Mouse (Mus musculus): ENCODE measurements around the gene Pkp4.

The Pkp4 gene

DNA sequence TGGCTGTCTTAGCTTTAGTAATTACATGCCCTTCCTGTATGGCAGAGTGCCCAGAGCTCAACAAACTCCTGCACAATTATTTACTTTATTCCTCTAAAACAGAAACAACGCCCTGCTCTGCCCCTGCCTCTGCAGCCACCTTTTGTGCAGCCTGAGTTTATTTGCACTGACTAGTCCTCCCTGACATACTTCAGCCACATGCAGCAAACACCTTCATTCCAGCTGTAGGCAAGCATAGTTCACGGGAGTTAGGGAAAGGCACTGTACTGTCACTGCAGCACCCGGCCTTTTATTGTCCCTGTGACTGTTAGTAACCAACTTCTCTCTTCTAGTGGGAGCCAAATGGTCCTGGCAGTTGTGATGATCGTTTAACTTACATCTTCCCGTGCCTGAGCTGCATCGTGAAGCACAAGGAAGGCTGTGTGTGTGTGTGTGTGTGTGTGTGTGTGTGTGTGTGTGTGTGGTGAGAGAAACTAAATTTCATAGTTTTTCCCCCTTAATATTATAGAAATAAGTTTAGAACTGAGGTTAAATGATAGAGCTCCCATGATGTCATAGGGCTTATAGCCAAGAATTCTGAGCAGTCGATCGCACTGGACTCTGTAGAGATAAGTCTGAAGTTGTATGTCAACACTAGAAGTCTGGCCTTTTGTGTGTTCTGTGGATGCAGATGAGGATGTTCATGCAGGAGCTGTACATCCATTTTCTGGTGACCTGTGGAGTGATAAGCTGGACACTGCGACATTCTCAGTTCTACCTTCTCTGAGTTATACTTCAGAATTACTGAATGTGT lies 59.5 kb downstream of the Pkp4 start:
- DNase-seq (ENCODE audit: low read depth, low spot score): no peak

GRCm38 (mm10) chr2:59226383-59226782 lies 65.7 kb downstream of the Pkp4 start:
- no peak for DNase-seq (ENCODE audit: low read depth, low spot score)

GRCm38 (mm10) chr2:59227011-59227410 lies 66.4 kb downstream of the Pkp4 start:
- DNase-seq (ENCODE audit: low read depth, low spot score): no peak

GRCm38 (mm10) chr2:59227508-59228263 lies 67.0 kb downstream of the Pkp4 start:
- no peak for DNase-seq (ENCODE audit: low read depth, low spot score)

DNA sequence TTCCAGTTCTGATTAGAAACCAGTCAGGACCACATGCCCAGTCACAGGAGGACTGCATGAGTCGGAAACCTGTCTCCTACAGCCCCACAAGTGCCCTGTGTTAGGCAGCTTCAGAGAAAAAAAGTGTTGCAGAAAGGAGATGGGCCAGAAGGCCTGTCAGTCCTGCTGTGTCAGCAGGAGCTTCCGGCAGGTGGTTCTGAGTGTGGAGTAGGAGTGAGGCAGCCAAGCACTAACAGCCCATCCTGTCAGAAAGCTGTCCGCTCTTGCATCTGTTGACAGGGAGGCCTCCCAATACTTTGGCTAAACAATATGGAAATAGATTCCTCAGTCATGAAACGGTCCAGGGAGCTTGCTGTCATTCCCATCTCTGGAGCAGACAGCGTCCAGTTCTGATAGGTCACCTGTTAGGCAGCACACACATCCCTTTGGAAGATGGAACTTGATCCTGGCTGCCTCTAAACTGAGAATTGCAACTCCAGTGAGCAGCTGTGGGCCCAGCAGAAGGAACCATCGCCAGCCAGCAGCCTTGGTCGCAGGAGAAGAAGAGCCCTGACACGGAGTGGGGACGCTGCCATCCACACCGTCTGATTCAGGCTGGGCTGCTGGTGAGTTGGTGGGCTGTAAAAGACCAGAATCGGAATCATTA lies 68.7 kb downstream of the Pkp4 start:
- DNase-seq (ENCODE audit: low read depth, low spot score): no peak

- no peak for DNase-seq (ENCODE audit: low read depth, low spot score)
These were observed 70.0 kb downstream of the Pkp4 start for GRCm38 (mm10) chr2:59230656-59231055.

- DNase-seq (ENCODE audit: low read depth, low spot score): no peak
These were observed 70.9 kb downstream of the Pkp4 start for GRCm38 (mm10) chr2:59231514-59231913.

- no peak for DNase-seq (ENCODE audit: low read depth, low spot score)
These were observed 72.8 kb downstream of the Pkp4 start for GRCm38 (mm10) chr2:59233294-59233923.

DNA sequence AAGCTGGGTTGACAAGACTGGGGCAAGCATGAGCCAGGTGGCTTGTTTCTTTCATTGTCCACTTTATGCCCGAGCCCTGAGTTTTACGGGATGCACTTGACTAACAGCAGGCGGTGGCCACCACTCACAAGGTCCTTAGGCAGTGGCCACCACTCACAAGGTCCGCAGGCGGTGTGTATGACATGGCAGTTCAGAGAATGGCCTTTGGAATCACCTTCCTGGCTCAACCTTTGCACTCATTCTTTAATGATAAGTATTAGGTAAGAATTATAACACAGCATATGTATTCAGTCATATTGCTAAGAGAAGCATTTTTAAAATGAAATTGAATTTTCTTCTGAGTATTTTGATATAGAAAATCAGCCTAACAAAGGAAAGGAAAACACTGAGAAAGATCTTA lies 73.3 kb downstream of the Pkp4 start:
- no peak for DNase-seq (ENCODE audit: low read depth, low spot score)

DNA sequence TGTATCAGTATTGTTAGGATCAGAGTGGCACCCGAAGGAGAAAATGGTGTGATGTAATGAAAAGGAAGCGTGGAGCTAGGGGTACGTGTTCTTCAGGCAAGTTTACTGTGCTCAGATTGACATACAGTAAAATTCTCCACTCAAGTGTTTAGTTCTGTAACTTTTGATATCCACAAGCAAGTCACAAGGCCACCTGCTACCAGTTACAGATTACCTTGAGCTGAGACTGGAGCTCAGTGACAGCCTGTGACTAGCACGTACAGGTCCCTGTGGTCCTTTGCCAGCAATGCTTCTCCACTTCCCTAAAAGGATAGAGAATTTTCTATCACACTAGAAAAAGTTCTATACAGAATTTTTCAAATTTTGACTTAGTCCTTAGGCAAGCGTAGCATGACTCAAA lies 73.9 kb downstream of the Pkp4 start:
- DNase-seq (ENCODE audit: low read depth, low spot score): no peak

- DNase-seq (ENCODE audit: low read depth, low spot score): no peak
These were observed 79.3 kb downstream of the Pkp4 start for GRCm38 (mm10) chr2:59239841-59240395.

GRCm38 (mm10) chr2:59242117-59242516 lies 81.5 kb downstream of the Pkp4 start:
- no peak for DNase-seq (ENCODE audit: low read depth, low spot score)

- no peak for DNase-seq (ENCODE audit: low read depth, low spot score)
These were observed 83.8 kb downstream of the Pkp4 start for GRCm38 (mm10) chr2:59244273-59245097.

GRCm38 (mm10) chr2:59245098-59245388 lies 84.4 kb downstream of the Pkp4 start:
- no peak for DNase-seq (ENCODE audit: low read depth, low spot score)

GRCm38 (mm10) chr2:59248806-59249205 lies 88.2 kb downstream of the Pkp4 start:
- DNase-seq (ENCODE audit: low read depth, low spot score): no peak

GRCm38 (mm10) chr2:59252818-59253217 lies 92.2 kb downstream of the Pkp4 start:
- no peak for DNase-seq (ENCODE audit: low read depth, low spot score)

- DNase-seq (ENCODE audit: low read depth, low spot score): no peak
These were observed 92.8 kb downstream of the Pkp4 start for GRCm38 (mm10) chr2:59253435-59253834.

- DNase-seq (ENCODE audit: low read depth, low spot score): no peak
These were observed 98.2 kb downstream of the Pkp4 start for GRCm38 (mm10) chr2:59258821-59259231.

GRCm38 (mm10) chr2:59259346-59259745 lies 98.7 kb downstream of the Pkp4 start:
- no peak for DNase-seq (ENCODE audit: low read depth, low spot score)

- DNase-seq (ENCODE audit: low read depth, low spot score): no peak
These were observed 100.6 kb downstream of the Pkp4 start for GRCm38 (mm10) chr2:59261203-59261602.

DNA sequence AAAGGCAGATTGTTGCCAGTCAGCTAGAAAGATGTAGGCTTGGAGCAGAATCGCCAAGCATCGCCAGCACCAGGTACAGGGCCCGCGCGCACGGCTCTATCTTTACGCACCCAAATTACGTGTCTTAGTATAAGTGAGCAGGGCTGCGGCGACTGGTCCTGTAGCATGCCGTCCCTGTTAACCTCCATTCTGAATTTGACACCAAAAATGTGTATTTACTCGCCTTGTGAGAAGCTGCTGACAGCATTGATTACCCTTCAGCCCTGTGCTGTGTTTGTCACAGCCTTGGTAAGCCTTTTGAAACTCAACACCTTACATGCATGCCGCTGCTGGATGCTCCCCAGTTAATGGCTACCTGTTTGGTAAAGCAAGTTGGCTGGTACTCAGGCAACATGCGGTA lies 105.8 kb downstream of the Pkp4 start:
- DNase-seq (ENCODE audit: low read depth, low spot score): no peak

All from retina, adult 2 months (tissue).